Mouse (Mus musculus): Measurements from ENCODE around the gene Sorbs2. TPM values are rescaled to one million over a fixed set of nuclear protein-coding genes. Genes with fewer than 3 reads are reported as not detected.
"Not testable (repeated sequence)": the region's sequence is repeated elsewhere in the genome, so short reads cannot be mapped to it uniquely, and the experiment has no call there.

Gene Sorbs2
- total RNA-seq, 1 experiment from 2014 or later = 125 TPM

DNA sequence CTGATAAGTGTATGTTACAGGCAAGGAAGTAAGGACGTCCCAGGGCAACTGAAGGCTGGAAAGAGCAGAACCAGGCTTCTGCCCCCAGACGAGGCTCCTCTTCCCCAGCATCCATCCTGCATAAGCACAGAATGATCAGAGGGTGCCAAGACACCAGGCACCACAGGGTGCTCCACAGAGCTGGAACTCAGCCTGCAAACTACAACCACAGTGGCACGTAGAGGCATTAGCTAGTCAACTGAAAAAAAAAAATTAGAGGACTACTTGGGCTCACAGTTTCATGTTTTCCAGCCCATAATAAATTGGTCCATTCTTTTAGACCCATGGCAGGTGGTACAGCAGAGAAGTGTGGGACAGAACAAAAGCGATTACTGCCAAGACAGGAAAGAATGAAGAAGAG lies 338.3 kb downstream of the Sorbs2 start:
- no peak for DNase-seq

DNA sequence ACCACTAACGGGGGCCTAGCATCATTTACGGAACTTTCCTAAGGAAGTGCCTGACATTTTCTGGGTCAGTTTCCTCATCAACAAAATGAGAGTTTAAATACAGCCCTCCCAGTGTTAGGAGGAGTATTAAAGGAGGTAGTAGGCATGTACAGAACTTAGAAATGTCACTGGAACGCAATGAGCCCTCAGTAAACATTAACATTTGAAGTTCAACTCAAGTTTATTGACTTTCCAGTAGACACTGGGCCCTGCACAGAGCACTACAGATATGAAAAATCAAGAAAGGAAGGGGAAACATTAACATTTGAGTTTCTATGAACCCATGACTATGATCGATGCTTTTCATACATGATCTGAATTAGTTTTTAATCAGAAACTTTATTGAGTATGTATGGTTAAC lies 347.5 kb downstream of the Sorbs2 start:
- DNase-seq = no peak

DNA sequence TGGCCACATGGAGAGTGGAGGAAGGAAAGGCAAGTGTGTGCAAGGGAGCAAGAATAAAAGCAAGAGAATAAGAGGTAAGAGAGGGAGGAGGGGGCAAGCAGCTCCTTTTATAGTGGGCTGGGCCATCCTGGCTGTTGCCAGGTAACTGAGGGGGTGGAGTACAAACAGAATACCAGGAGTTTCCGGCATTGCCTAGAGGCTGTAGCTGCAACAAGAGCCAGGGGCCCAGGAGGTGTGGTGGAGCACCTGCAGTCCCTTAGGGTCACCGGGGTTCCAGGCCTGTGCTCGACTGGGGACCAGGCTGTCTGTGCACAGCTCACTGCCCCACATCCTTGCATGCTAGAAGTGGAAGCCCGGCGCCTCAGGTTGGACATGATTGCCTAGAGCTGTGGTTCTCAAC lies 350.1 kb downstream of the Sorbs2 start:
- DNase-seq = no peak

DNA sequence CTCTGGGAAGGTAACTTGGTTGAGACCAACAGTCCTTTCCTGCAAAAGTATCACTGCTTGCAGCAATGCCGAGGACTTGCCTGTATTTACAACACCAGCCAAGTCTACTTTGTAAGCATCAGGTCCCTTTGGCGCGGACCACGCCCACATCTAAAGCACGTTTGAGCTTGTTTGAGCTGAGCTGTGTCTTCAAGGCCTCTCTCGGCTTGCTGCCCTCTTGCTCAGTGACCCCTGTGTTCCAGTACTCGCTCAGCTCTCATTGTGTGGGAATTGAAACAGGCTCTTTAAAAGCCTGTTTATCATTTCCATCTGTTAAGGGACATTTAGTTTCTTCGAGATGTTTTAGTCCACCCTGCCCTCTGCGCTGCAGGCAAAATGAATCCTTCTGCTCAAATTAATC lies 350.8 kb downstream of the Sorbs2 start:
- DNase-seq = no peak

DNA sequence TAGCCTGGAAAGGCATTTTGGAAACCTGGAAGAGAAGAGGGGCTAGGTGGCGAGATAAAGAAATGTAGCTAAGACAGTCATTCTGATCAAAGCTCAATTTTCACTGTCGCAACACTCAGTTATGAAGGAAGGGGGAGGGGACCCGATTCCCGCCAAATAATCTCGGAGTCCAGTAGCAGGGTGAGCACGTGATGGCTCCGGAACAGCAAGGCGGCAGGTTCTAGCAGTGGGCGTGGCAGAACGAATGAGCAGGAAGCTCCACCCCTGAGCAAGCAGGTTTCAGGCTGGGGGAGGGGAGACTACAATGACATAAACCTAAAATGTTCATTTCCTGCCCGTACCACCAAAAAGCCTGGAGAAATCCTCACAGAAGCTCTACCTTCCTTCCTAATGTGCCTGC lies 364.0 kb downstream of the Sorbs2 start:
- not testable (repeated sequence) for DNase-seq

DNA sequence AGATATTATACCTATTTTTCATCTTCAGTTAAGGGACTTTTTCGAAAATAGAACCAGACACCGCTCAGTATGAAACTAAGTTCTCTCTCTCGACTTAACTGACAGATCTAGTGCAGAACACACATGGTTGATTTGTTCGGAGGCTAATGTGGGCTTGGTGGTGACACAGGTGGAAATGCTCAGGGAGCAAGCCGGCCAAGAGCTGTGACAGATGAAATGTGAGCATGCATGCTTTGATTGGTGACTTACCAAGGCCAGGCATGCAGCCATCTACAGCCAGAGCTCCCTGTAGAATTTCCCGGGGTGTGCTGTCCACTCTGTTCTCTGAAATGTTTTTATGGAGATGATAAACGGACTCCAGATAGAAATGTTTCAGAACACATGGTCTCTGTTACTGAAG lies 364.5 kb downstream of the Sorbs2 start:
- no peak for DNase-seq

DNA sequence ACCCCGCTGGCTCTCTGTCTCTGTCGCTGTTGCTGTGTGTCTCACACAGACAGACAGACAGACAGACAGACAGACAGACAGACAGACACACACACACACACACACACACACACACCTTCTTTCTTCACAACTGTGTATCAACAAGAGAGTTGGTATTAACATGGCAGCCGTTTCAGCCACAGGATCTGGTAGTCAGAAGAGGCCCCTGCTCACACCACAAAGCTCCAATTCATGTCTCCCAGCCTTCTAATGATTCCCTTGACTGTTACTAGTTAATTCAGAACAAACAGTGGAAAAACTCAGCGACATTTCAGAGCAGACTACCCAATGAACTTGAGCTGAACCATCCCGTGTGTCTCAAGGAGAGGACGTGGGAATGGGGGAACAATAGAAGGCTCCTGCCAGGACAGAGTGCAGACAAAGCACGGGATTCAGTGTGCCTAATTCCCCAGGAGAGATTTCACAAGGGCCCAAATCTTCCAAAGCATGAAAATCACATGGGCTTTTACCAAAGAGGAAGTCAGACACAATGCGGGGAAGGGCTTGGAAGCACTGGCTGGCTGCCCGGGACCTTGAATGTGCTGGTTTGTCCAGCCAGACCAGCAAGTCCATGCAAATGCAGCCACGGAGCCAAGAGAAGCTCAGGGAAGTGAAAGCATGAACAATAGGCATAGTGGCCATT lies 367.5 kb downstream of the Sorbs2 start:
- DNase-seq = peak; percentile 89

DNA sequence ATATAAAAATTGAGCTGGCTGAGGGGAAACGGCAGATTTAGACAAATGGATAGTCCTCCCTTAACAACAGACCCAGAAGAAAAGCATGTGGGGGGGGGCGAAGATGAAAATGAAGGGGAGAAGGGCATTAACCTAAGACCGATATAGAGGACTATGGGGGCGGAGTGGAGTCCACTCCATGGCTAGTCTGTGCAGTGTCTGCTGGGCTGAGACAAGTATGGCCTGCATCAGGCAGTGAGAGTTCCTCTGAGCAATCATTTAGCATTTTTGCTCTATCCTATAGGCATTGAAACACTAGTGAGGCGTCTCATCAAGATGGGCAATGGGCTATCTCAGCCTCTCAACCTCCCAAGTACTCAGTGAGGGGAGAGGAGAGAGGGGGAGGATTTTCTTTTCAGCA lies 368.8 kb downstream of the Sorbs2 start:
- DNase-seq = no peak

Other genes with a start within 250 kb of the Sorbs2 start
- 1.4 TPM in 1 of 2 replicates, not detected in the other for gene F11, start 245.8 kb upstream of the Sorbs2 start, total RNA-seq (2021)
- gene Klkb1, start 212.9 kb upstream of the Sorbs2 start, total RNA-seq (2021) = 0.81 TPM in 1 of 2 replicates, not detected in the other
- 0.67 TPM in 1 of 2 replicates, not detected in the other for gene Gm45753, start 199.3 kb upstream of the Sorbs2 start, total RNA-seq (2021)
- gene Cyp4v3, start 174.6 kb upstream of the Sorbs2 start, total RNA-seq (2021) = 14.7 and 18.7 TPM in 2 replicates
- gene Fam149a, start 125.5 kb upstream of the Sorbs2 start, total RNA-seq (2021) = 5.9 and 8.0 TPM in 2 replicates
- 7.7 and 9.0 TPM in 2 replicates for gene Tlr3, start 96.7 kb upstream of the Sorbs2 start, total RNA-seq (2021)

All from adrenal gland, postnatal 25 days (tissue).